Mouse (Mus musculus): Measurements from ENCODE around the gene Dzip1. TPM values are rescaled to one million over a fixed set of nuclear protein-coding genes. Genes with fewer than 3 reads are reported as not detected.

Dzip1 gene
- polyA plus RNA-seq, 1 experiment from 2014 or later = 5.9 TPM

- Histone ChIP-seq H3K4me3 (ENCODE audit: low read length) (no peak overlapping the region), H3K4me2 (ENCODE audit: low read depth, low read length) (no peak overlapping the region), H3K27ac (ENCODE audit: low read length) (no peak overlapping the region), H3K36me3 (ENCODE audit: control insufficient read depth, insufficient read depth, low read length) (no peaks in the 10 kb centered on the region), H3K9ac (ENCODE audit: low read depth, low read length) (no peak overlapping the region), H3K27me3 (replicated peaks; ENCODE audit: control insufficient read depth, insufficient read depth, low read length) (no peaks in the 10 kb centered on the region), H3K9me3 (ENCODE audit: control insufficient read depth, low read length) (no peaks in the 10 kb centered on the region), H3K4me1 (ENCODE audit: control insufficient read depth, insufficient read depth, low read length) (0 out of 2 replicates have a peak, but pooled peaks cover 3% of the 10 kb centered on the region)
- ATAC-seq = no peak
- 84% methylated on average over 11 of the region's 11 CpGs for WGBS
Observed at GRCm38 (mm10) chr14:118836145-118836544, 89.1 kb downstream of the Dzip1 start.

GRCm38 (mm10) chr14:118834313-118834712, 90.9 kb downstream of the Dzip1 start:
- ATAC-seq = no peak
- no peak overlapping the region for H3K4me2 ChIP-seq (ENCODE audit: low read depth, low read length)

GRCm38 (mm10) chr14:118833241-118833640, 92.0 kb downstream of the Dzip1 start:
- no peaks in the 10 kb centered on the region for H3K9me3 ChIP-seq (ENCODE audit: control insufficient read depth, low read length)
- 89% methylated on average over 6 of the region's 6 CpGs for WGBS
- no peaks in the 10 kb centered on the region for H3K36me3 ChIP-seq (ENCODE audit: control insufficient read depth, insufficient read depth, low read length)
- 0 out of 2 replicates have a peak, but pooled peaks cover 3% of the 10 kb centered on the region for H3K4me1 ChIP-seq (ENCODE audit: control insufficient read depth, insufficient read depth, low read length)
- H3K9ac ChIP-seq (ENCODE audit: low read depth, low read length) = no peak overlapping the region
- ATAC-seq = no peak
- H3K4me3 ChIP-seq (ENCODE audit: low read length) = no peak overlapping the region
- no peak overlapping the region for H3K27ac ChIP-seq (ENCODE audit: low read length)
- no peak overlapping the region for H3K4me2 ChIP-seq (ENCODE audit: low read depth, low read length)
- no peaks in the 10 kb centered on the region for H3K27me3 ChIP-seq (replicated peaks; ENCODE audit: control insufficient read depth, insufficient read depth, low read length)

More at GRCm38 (mm10) chr14:118834313-118834712, 90.9 kb downstream of the Dzip1 start:
- H3K27ac ChIP-seq (ENCODE audit: low read length) = no peak overlapping the region
- H3K27me3 ChIP-seq (replicated peaks; ENCODE audit: control insufficient read depth, insufficient read depth, low read length) = no peaks in the 10 kb centered on the region
- no peak overlapping the region for H3K4me3 ChIP-seq (ENCODE audit: low read length)
- 10% methylated on average over 7 of the region's 7 CpGs for WGBS
- no peaks in the 10 kb centered on the region for H3K9me3 ChIP-seq (ENCODE audit: control insufficient read depth, low read length)
- H3K4me1 ChIP-seq (ENCODE audit: control insufficient read depth, insufficient read depth, low read length) = 0 out of 2 replicates have a peak, but pooled peaks cover 3% of the 10 kb centered on the region
- H3K36me3 ChIP-seq (ENCODE audit: control insufficient read depth, insufficient read depth, low read length) = no peaks in the 10 kb centered on the region
- no peak overlapping the region for H3K9ac ChIP-seq (ENCODE audit: low read depth, low read length)

- Histone ChIP-seq H3K27me3 (replicated peaks; ENCODE audit: control insufficient read depth, insufficient read depth, low read length) (no peaks in the 10 kb centered on the region), H3K9ac (ENCODE audit: low read depth, low read length) (no peak overlapping the region), H3K4me3 (ENCODE audit: low read length) (no peak overlapping the region), H3K4me2 (ENCODE audit: low read depth, low read length) (no peak overlapping the region), H3K9me3 (ENCODE audit: control insufficient read depth, low read length) (no peaks in the 10 kb centered on the region), H3K36me3 (ENCODE audit: control insufficient read depth, insufficient read depth, low read length) (no peaks in the 10 kb centered on the region), H3K27ac (ENCODE audit: low read length) (no peak overlapping the region), H3K4me1 (ENCODE audit: control insufficient read depth, insufficient read depth, low read length) (peaks cover 5% of the 10 kb centered on the region; the same call in 1 of the 2 replicates)
- WGBS = 58% methylated on average over 4 of the region's 4 CpGs
- no peak for ATAC-seq
Observed at GRCm38 (mm10) chr14:118831597-118831996, 93.7 kb downstream of the Dzip1 start.

GRCm38 (mm10) chr14:118829331-118830095, 95.7 kb downstream of the Dzip1 start:
- Histone ChIP-seq H3K36me3 (ENCODE audit: control insufficient read depth, insufficient read depth, low read length) (no peaks in the 10 kb centered on the region), H3K9me3 (ENCODE audit: control insufficient read depth, low read length) (no peaks in the 10 kb centered on the region), H3K9ac (ENCODE audit: low read depth, low read length) (no peak overlapping the region), H3K4me3 (ENCODE audit: low read length) (no peak overlapping the region), H3K4me1 (ENCODE audit: control insufficient read depth, insufficient read depth, low read length) (peaks cover 5% of the 10 kb centered on the region; the same call in 1 of the 2 replicates), H3K27ac (ENCODE audit: low read length) (no peak overlapping the region), H3K27me3 (replicated peaks; ENCODE audit: control insufficient read depth, insufficient read depth, low read length) (no peaks in the 10 kb centered on the region), H3K4me2 (ENCODE audit: low read depth, low read length) (no peak overlapping the region)
- ATAC-seq = no peak
- 85% methylated on average over 11 of the region's 11 CpGs for WGBS

GRCm38 (mm10) chr14:118827283-118827904, 97.9 kb downstream of the Dzip1 start:
- H3K27me3 ChIP-seq (replicated peaks; ENCODE audit: control insufficient read depth, insufficient read depth, low read length) = no peaks in the 10 kb centered on the region
- no peak overlapping the region for H3K4me3 ChIP-seq (ENCODE audit: low read length)
- no peak overlapping the region for H3K9ac ChIP-seq (ENCODE audit: low read depth, low read length)
- no peak overlapping the region for H3K27ac ChIP-seq (ENCODE audit: low read length)
- no peaks in the 10 kb centered on the region for H3K36me3 ChIP-seq (ENCODE audit: control insufficient read depth, insufficient read depth, low read length)
- H3K4me2 ChIP-seq (ENCODE audit: low read depth, low read length) = no peak overlapping the region
- peaks cover 5% of the 10 kb centered on the region; the same call in 1 of the 2 replicates for H3K4me1 ChIP-seq (ENCODE audit: control insufficient read depth, insufficient read depth, low read length)
- no peak for ATAC-seq
- WGBS = 45% methylated on average over 7 of the region's 7 CpGs
- H3K9me3 ChIP-seq (ENCODE audit: control insufficient read depth, low read length) = no peaks in the 10 kb centered on the region

GRCm38 (mm10) chr14:118826346-118826745, 98.9 kb downstream of the Dzip1 start:
- Histone ChIP-seq H3K4me1 (ENCODE audit: control insufficient read depth, insufficient read depth, low read length) (peaks cover 5% of the 10 kb centered on the region; the same call in 1 of the 2 replicates), H3K9me3 (ENCODE audit: control insufficient read depth, low read length) (no peaks in the 10 kb centered on the region), H3K9ac (ENCODE audit: low read depth, low read length) (no peak overlapping the region), H3K36me3 (ENCODE audit: control insufficient read depth, insufficient read depth, low read length) (no peaks in the 10 kb centered on the region), H3K27me3 (replicated peaks; ENCODE audit: control insufficient read depth, insufficient read depth, low read length) (no peaks in the 10 kb centered on the region), H3K27ac (ENCODE audit: low read length) (no peak overlapping the region), H3K4me2 (ENCODE audit: low read depth, low read length) (no peak overlapping the region), H3K4me3 (ENCODE audit: low read length) (no peak overlapping the region)
- WGBS = 81% methylated on average over 8 of the region's 8 CpGs
- no peak for ATAC-seq

Other genes with a start within 250 kb of the Dzip1 start
- gene Abcc4, start 219.2 kb downstream of the Dzip1 start, polyA plus RNA-seq (2015; fragmentation: Nextera tagmentation; extraction: Ambion mirVana) = 1.8 and 2.0 TPM in 2 replicates
- 21.1 and 23.1 TPM in 2 replicates for gene Cldn10, start 137.6 kb downstream of the Dzip1 start, polyA plus RNA-seq (2015; fragmentation: Nextera tagmentation; extraction: Ambion mirVana)
- 47.0 and 51.6 TPM in 2 replicates for gene Dnajc3, start 12.5 kb upstream of the Dzip1 start, polyA plus RNA-seq (2015; fragmentation: Nextera tagmentation; extraction: Ambion mirVana)
- 5.2 and 6.1 TPM in 2 replicates for gene Uggt2, start 174.0 kb upstream of the Dzip1 start, polyA plus RNA-seq (2015; fragmentation: Nextera tagmentation; extraction: Ambion mirVana)
- gene Hs6st3, start 212.9 kb upstream of the Dzip1 start, polyA plus RNA-seq (2015; fragmentation: Nextera tagmentation; extraction: Ambion mirVana) = not detected in 2 replicates